Mouse (Mus musculus) brain, embryonic 14.5 days (tissue): ENCODE results near the gene Porcn. TPM values are rescaled to one million over a fixed set of nuclear protein-coding genes. Genes with fewer than 3 reads are reported as not detected.

Source experiments
- DNase-seq: peaks from one replicate; pipeline ENCODE4 v3.0.0-alpha.2; 2011; ENCODE audit warnings: low read depth
- CTCF ChIP-seq: fragments of 200-500 bp; IDR thresholded peaks from 2 replicates; pipeline ENCODE4 v1.5.1; 2012; ENCODE audit warnings: inconsistent platforms, mild to moderate bottlenecking, moderate library complexity, borderline replicate concordance; ENCODE audit not compliant: insufficient read depth, insufficient read length; ENCODE audit errors: extremely low read depth
- POLR2A ChIP-seq: fragments of 200-500 bp; IDR thresholded peaks from 2 replicates; pipeline ENCODE4 v1.6.1; 2012; ENCODE audit warnings: mild to moderate bottlenecking, inconsistent platforms, borderline replicate concordance; ENCODE audit not compliant: poor library complexity, insufficient read depth, insufficient read length, severe bottlenecking; ENCODE audit errors: extremely low read depth
- polyA plus RNA-seq: library from polyadenylated mRNA; depleted of rRNA; stranded (reverse); fragments of >200 nt; gene quantifications from 2 replicates; pipeline ENCODE4 v1.2.3, GENCODE M21; 2012

Gene Porcn
- polyA plus RNA-seq, 1 experiment = 101 TPM

DNA sequence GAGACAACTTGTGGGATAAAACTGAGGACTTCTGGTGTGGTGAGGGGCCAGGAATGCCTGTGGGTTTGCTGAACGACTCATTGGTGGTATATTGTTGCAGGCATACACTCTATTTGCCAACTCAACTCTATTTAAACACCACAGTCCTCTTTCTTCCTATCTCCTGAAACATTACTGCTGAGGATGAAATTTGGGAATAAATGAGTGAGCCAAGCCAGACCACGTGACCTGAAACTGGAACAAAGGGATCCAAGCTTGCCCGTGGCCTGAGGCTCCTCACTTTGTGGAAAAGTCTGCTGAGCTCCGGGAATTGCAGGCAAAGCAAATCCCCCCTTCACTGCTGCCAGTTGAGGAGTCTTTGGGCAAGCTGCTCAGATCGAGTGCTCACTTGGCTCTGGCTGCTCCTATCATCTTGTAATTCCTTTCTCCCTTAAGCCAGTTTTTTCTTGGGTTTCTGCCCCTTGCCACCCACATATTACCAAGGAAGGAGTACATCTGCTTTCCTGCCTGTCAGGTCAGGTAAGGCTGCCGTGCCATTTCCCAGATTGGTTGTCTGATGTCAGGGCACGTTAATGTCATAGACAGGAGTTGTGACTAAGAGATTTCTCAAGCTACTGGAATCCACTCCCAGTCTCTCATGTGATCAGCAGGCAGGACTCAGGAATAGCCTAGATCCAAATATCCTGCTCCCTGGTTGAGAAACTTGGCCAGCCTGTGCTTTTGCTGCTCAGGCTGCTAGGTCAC is 16.5 kb upstream of the Porcn start:
- no peak for TF ChIP-seq CTCF
- no peak for TF ChIP-seq POLR2A
- peak; percentile 1 for DNase-seq

DNA sequence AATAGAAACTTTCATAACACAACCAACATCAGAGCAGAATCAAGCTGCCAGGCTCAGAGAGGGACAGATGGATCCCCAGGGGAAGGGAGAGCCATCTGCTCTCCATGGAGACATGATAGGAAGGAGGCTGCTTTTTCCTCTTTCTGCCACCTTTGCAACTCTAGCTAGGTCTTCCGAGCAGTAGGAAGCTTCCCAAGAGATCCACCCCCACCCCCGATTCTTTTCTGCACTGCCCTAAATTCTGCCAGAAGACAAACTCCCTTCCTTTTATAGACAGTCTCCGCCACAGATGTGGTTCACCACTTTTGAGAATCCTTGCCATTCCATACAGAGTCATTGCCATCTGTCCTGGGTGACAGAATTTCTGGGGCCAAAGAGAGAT is 16.0 kb upstream of the Porcn start:
- peak; percentile 18 for DNase-seq
- no peak for TF ChIP-seq POLR2A
- no peak for TF ChIP-seq CTCF

- TF ChIP-seq CTCF = no peak
- TF ChIP-seq POLR2A = no peak
- no peak for DNase-seq
Measured at GRCm38 (mm10) chrX:8219651-8220050, 13.3 kb upstream of the Porcn start.

DNA sequence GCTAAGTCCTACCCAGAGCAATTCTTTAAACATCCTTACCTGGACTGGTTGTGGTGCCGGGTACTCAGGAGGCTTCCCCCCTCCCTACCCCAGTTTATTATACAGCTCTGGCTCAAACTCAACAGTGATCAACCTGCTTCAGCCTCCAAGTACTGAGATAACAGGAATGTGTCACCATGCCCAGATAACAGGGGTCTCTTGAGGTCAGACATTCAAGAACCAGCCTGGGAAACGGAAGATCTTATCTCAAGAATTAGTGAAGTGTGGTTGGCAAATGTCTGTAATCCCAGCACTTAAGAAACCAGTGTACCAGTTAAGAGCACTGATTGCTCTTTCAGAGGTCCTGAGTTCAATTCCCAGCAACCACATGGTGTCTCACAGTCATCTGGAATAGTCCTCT is 11.8 kb upstream of the Porcn start:
- no peak for DNase-seq
- TF ChIP-seq POLR2A (no peak), CTCF (no peak)

DNA sequence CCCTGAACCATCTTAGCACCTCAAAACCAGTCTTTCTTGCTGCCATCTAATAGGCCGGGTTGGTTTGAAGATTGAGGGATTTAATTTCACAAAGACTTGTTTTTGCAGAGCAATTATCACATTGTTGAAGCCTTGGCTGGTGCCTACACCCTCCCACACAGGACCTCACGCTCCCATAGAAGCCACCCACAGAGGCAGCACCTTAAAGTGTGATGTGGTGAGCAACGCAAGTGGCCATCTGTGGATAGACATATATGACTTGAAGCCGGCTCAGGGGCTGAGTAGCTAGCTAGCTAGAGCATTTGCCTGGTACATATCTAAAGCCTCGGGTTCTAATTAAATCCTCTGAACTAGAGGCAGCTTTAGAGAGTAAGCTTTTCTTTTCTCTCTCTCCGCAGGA is 11.1 kb upstream of the Porcn start:
- DNase-seq = no peak
- TF ChIP-seq CTCF = no peak
- TF ChIP-seq POLR2A = no peak

- no peak for TF ChIP-seq POLR2A
- no peak for TF ChIP-seq CTCF
- no peak for DNase-seq
Measured at GRCm38 (mm10) chrX:8211490-8212207, 5.3 kb upstream of the Porcn start.

- TF ChIP-seq POLR2A (no peak), CTCF (no peak)
- DNase-seq = no peak
Measured at GRCm38 (mm10) chrX:8209720-8210119, 3.4 kb upstream of the Porcn start.

- TF ChIP-seq POLR2A (no peak), CTCF (no peak)
Measured at GRCm38 (mm10) chrX:8207224-8207623, 899 bp upstream of the Porcn start.

GRCm38 (mm10) chrX:8206694-8207197 is 421 bp upstream of the Porcn start:
- DNase-seq = no peak
- TF ChIP-seq CTCF = no peak
- TF ChIP-seq POLR2A = no peak

More at GRCm38 (mm10) chrX:8207224-8207623, 899 bp upstream of the Porcn start:
- peak; percentile 1 for DNase-seq

DNA sequence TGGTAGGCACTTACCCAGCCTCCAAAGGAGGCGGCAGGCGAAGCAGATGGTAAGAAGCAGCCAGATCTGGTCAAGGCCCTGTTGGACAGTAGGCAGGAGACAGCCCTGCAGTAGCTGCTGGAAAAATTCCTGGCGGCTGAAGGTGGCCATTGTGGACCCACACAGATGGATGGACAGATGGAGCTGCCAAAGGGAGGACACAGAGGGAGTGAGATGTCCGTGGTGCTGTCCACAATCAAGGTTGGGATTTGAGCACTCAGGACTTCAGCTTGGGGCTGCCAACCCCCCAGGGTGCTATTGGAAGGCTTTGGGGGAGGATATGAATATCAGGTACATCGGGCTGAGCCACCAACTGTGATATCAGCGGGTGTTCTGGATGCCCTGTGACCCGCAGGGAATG is 774 bp downstream of the Porcn start:
- DNase-seq = peak; percentile 1

DNA sequence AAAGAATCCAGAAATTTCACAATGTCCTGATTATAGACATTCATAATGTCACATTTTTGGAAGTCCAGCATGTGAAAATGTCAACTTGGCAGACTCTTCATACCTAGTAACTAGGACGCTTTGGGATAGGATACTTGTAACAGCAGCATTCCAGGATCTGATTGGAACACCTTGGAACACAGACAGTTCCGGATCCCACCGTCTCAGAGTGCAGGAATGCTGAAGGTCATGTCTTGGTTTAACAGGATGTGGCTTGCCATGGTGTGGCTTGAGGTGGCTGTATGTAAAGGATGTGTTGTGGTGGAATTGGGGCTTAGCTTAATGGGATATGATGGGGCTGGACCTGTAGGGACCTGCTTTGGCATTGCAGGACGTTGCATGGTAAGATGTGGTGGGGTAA is 1.2 kb downstream of the Porcn start:
- no peak for DNase-seq
- TF ChIP-seq POLR2A (no peak), CTCF (no peak)

More for the DNA sequence above, 774 bp downstream of the Porcn start:
- TF ChIP-seq POLR2A = no peak

GRCm38 (mm10) chrX:8204076-8204475 is 2.2 kb downstream of the Porcn start:
- no peak for DNase-seq
- TF ChIP-seq CTCF (no peak), POLR2A (no peak)

DNA sequence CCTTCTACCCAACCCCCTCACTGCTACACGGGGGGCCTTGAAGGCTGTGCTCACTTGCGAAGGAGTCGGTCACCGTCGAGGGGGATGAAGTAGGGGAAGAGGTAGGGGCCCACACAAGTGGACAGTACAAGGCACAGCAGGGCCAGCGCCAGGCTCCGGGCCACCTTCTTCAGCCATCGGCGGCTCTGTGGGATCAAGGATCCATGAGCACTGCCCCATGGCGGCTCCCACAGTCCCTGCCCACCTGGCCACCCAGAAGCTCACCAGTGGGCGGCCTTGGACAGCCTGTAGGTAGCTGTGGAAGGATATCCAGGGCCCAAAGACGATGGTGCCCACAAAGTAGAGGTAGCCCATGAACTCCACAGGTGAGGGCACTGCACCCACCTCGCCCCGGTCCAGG is 3.2 kb downstream of the Porcn start:
- DNase-seq = no peak
- no peak for TF ChIP-seq CTCF
- no peak for TF ChIP-seq POLR2A

GRCm38 (mm10) chrX:8193419-8193723 is 13.0 kb downstream of the Porcn start, which contains the start of gene Ebp:
Gene Ebp, minus strand, starts transcription at chrX:8193512.
- TF ChIP-seq CTCF = no peak
- no peak for TF ChIP-seq POLR2A
- peak; percentile 53 for DNase-seq
